Mouse (Mus musculus) testis, adult 2 months (tissue): ENCODE data around the gene Pnrc2.

Source experiments
- CTCF ChIP-seq: fragments of 200-500 bp; IDR thresholded peaks from 2 replicates; pipeline ENCODE4 v1.5.1; 2012; ENCODE audit warnings: low read depth, mild to moderate bottlenecking, inconsistent platforms, low read length, moderate library complexity; ENCODE audit not compliant: control insufficient read depth, insufficient read depth, insufficient replicate concordance
- POLR2A ChIP-seq: fragments of 200-500 bp; IDR thresholded peaks from 2 replicates; pipeline ENCODE4 v1.6.1; 2012; ENCODE audit warnings: low read depth, mild to moderate bottlenecking, inconsistent platforms, low read length, moderate library complexity; ENCODE audit not compliant: control insufficient read depth

GRCm38 (mm10) chr4:135870227-135871023, 3.2 kb downstream of the Pnrc2 start:
- no peak for TF ChIP-seq CTCF
- TF ChIP-seq POLR2A = no peak
